Mouse (Mus musculus): ENCODE data around the gene Arpc5l.

DNA sequence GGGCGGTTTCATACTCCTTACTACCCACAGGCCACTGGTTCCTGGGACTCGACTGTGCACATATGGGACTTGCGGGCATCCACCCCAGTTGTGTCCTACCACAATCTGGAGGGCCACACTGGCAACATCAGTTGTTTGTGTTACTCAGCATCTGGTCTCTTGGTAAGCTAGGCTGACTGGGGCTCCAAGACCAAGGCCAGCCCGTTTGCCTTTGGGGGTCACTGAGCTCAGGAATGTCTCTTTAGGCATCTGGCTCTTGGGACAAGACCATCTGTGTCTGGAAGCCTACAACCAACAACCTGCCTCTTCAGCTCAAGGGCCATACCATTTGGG is 4.6 kb upstream of the Arpc5l start:
- TF ChIP-seq EP300 (IDR thresholded peaks at IDR 0.05; ENCODE audit: low read depth) (no peak), CTCF (IDR thresholded peaks at IDR 0.05; ENCODE audit: low read depth) (no peak)
